Mouse (Mus musculus) ES-Bruce4 (cell line): ENCODE data around the gene Ccdc110.

ENCODE experiments used
- CTCF ChIP-seq: IDR thresholded peaks from one replicate; pipeline ENCODE4 v1.8.1; 2011; ENCODE audit warnings: low read depth, low read length
- EP300 ChIP-seq: IDR thresholded peaks from 2 replicates; pipeline ENCODE4 v1.6.1; 2011; ENCODE audit warnings: low read depth, low read length; ENCODE audit not compliant: insufficient read depth
- POLR2A ChIP-seq: IDR thresholded peaks from one replicate; pipeline ENCODE4 v1.8.1; 2011; ENCODE audit warnings: low read length; ENCODE audit not compliant: insufficient read depth

DNA sequence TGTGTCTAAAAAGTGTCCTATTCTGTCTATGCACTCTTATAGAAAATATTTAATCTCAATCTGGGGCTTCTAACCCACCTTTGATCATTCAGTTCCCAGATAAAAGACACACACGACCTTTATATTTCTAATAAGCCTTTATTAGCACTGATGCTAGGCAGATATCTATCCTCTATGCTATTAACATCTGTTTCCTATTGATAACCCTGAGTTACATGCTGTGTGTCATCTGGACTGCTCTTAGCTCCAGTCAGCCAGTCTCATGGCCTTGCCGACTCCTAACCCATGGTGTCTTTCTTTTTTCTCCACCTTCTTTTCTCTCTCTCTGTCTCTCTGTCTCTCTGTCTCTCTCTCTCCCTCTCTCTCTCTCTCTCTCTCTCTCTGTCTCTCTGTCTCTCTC is 53.8 kb downstream of the Ccdc110 start:
- TF ChIP-seq POLR2A (no peak), CTCF (no peak), EP300 (no peak)
